Mouse (Mus musculus) embryonic facial prominence, embryonic 12.5 days (tissue): ENCODE data around the gene Arl5a. TPM values are rescaled to one million over a fixed set of nuclear protein-coding genes. Genes with fewer than 3 reads are reported as not detected.
A peak's percentile ranks its signal among the peaks of the same experiment; 100 is the strongest.

Experiments
- ATAC-seq: fragments of 200-750 bp; cut with Nextera tagmentation; 2 replicates; pipeline ENCODE4 v1.8.0; 2017; ENCODE audit not compliant: insufficient number of reproducible peaks, insufficient read depth, low FRiP score, low TSS enrichment
- H3K27ac ChIP-seq: fragments of 300-500 bp; sonication (generic); 2 replicates; pipeline ENCODE4 v1.5.1; 2016; ENCODE audit warnings: mild to moderate bottlenecking
- H3K27me3 ChIP-seq: fragments of 300-500 bp; sonication (generic); 2 replicates; pipeline ENCODE4 v1.6.1; 2016; ENCODE audit warnings: mild to moderate bottlenecking, moderate library complexity
- H3K36me3 ChIP-seq: fragments of 300-500 bp; sonication (generic); 2 replicates; pipeline ENCODE4 v1.6.1; 2016; ENCODE audit warnings: mild to moderate bottlenecking
- H3K4me1 ChIP-seq: fragments of 300-500 bp; sonication (generic); 2 replicates; pipeline ENCODE4 v1.6.1; 2016
- H3K4me2 ChIP-seq: fragments of 300-500 bp; sonication (generic); replicated peaks from 2 replicates; pipeline ENCODE4 v1.6.1; 2016; ENCODE audit warnings: mild to moderate bottlenecking, moderate library complexity
- H3K4me3 ChIP-seq: fragments of 300-500 bp; sonication (generic); 2 replicates; pipeline ENCODE4 v1.5.1; 2016; ENCODE audit warnings: mild to moderate bottlenecking
- H3K9ac ChIP-seq: fragments of 300-500 bp; sonication (generic); 2 replicates; pipeline ENCODE4 v1.6.1; 2016; ENCODE audit warnings: mild to moderate bottlenecking, moderate library complexity
- H3K9me3 ChIP-seq: fragments of 300-500 bp; sonication (generic); 2 replicates; pipeline ENCODE4 v1.6.1; 2016; ENCODE audit warnings: mild to moderate bottlenecking, moderate library complexity
- WGBS: fragments of 180-500 bp; shearing (Covaris S2); methylation state at CpG from one replicate; pipeline ENCODE4 v1.1.7; 2016; 5-methylcytosine and 5-hydroxymethylcytosine counted together
- polyA plus RNA-seq: library from polyadenylated mRNA; unstranded; fragments of >200 nt; fragmentation: Nextera tagmentation; extraction: Ambion mirVana; gene quantifications from 2 replicates; pipeline ENCODE4 v1.2.1, GENCODE M21; 2016

The Arl5a gene
- polyA plus RNA-seq, 1 experiment from 2014 or later: 65.5 TPM

DNA sequence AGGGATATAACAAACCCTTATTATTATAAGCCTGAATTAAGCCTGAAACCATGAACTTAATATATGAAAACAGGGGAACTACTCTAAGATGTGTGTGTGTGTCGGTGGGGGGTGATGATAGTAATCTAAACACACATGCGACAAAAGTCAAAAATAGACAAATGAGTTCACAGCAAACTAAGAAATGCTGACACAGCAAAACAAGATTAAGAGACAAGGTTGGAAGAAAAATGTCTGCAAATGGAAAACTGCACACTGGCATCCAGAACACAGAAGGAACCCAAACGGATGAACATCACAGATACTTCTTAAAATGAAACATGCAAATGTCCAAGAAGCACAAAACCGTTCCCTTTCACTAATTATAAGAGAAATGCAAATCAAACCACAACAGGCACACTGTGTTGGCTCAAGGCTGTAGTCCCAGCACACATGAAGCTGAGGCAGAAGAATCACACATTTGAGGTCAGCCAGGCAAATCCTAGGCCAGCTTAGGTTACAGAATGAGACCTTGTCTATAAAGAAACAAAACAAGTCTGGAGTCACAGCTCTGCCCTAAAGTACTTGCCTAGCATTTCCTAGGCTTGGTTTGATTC lies 15.8 kb upstream of the Arl5a start:
- Histone ChIP-seq H3K36me3 (no peaks in the 10 kb centered on the region), H3K9me3 (no peaks in the 10 kb centered on the region), H3K27me3 (no peaks in the 10 kb centered on the region), H3K4me2 (no peak overlapping the region), H3K4me1 (0 out of 2 replicates have a peak, but pooled peaks cover 3% of the 10 kb centered on the region), H3K9ac (no peak overlapping the region), H3K27ac (no peak overlapping the region), H3K4me3 (no peak overlapping the region)
- ATAC-seq: no peak
- WGBS: 90% methylated on average over 4 of the region's 4 CpGs

DNA sequence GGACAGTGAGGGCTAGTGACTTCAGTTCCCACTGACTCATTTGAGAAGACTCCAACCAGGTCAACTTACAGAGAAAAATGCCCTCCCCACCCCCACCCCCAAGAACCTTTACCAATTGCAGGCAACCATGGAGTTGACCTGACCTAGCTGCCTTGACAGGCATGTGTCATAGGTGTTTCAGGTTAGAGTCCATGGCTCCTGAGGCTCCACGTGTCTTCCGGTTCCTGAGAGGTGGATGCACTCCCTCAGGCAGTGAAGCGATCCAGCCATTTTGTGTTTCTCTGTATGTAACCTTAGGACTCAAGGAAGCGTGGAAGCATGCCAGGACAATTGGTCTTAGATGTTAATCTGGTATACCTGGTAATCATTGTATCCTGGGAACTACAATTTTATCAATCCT lies 13.7 kb upstream of the Arl5a start:
- no peak overlapping the region for H3K27ac ChIP-seq
- no peak overlapping the region for H3K4me3 ChIP-seq
- no peak for ATAC-seq
- no peaks in the 10 kb centered on the region for H3K27me3 ChIP-seq
- H3K4me1 ChIP-seq: 0 out of 2 replicates have a peak, but pooled peaks cover 3% of the 10 kb centered on the region
- no peaks in the 10 kb centered on the region for H3K9me3 ChIP-seq
- no peak overlapping the region for H3K4me2 ChIP-seq
- no peaks in the 10 kb centered on the region for H3K36me3 ChIP-seq
- 74% methylated on average over 4 of the region's 4 CpGs for WGBS
- H3K9ac ChIP-seq: no peak overlapping the region

DNA sequence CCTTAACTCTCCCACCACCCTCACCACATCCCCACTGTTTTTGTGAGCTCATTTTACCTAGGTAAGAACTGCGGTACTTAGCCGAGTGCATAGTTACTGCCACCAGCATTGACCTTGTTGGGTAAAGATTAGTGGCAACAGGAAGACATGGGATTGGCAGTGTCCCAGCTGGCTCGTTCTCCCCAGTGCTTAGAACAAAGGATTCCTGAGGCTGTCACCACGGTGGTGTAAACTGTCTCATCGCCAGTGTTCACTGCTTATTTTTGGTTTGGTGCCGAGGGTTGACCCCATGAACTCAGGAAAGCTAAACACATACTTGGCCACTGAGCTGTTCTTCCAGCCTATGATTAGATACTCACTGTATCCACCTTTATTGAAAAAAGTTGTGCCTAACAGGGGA lies 13.3 kb upstream of the Arl5a start:
- 58% methylated on average over 6 of the region's 6 CpGs for WGBS
- H3K27ac ChIP-seq: no peak overlapping the region
- no peak overlapping the region for H3K4me2 ChIP-seq
- no peak for ATAC-seq
- no peak overlapping the region for H3K4me3 ChIP-seq
- no peaks in the 10 kb centered on the region for H3K9me3 ChIP-seq
- H3K36me3 ChIP-seq: no peaks in the 10 kb centered on the region
- H3K4me1 ChIP-seq: 0 out of 2 replicates have a peak, but pooled peaks cover 3% of the 10 kb centered on the region
- H3K27me3 ChIP-seq: no peaks in the 10 kb centered on the region
- no peak overlapping the region for H3K9ac ChIP-seq

DNA sequence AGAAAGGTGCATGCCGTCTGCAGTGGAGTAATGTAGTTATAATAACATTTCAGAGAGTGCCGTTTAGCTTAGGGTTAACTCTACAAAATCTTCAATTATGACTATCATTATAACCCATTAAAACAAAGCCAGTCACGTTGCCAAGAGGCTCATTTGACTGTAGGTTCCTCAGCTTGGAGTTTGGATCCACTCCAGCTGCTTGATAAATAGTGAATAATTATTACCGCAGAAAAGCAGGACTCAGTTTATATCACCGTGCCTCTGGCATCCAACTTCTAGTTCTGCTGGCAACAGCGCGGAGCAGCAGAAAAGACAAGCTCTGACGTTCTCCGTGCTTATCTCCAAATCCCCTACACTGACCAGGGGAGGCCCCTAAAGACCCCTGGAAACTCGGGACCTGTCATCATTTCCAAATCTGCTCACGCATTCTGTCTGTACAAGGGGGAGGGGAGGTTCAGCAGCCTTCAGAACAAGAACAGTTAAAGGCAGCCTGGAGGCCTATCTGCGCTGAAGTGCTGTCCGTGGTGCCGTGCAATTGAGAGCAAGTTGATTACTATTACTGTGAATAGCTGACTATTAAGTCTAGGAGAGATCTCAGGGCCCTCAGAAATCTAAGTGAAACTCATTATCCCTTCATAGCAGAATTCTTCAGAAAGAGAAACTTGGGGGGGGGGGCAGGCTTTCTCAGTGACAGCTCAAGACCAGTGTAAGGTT lies 11.4 kb upstream of the Arl5a start:
- ATAC-seq: no peak
- no peak overlapping the region for H3K9ac ChIP-seq

DNA sequence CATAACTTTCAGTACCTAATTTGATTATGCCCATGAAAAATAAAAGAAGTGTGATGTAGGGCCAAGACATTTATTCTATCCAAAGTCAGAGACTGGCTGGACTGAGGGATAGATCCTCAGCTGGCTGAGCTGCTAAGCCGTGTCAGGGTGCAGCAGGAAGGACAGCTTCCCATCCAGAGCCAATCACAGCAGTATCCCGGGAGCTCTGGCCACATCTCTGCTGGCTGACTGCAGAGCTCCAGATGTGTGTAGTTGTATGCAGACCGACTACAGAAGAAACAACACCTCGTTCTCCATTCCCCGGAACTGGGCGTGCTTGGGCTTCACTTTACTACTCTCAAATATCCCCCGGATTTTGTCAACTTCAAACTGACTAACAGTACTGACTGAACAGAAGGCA lies 8.7 kb upstream of the Arl5a start:
- H3K4me2 ChIP-seq: no peak overlapping the region
- 28% methylated on average over 7 of the region's 7 CpGs for WGBS
- no peaks in the 10 kb centered on the region for H3K4me1 ChIP-seq
- H3K27ac ChIP-seq: no peak overlapping the region
- H3K36me3 ChIP-seq: no peaks in the 10 kb centered on the region
- H3K9ac ChIP-seq: no peak overlapping the region
- no peak for ATAC-seq
- H3K4me3 ChIP-seq: no peak overlapping the region
- no peaks in the 10 kb centered on the region for H3K27me3 ChIP-seq
- no peaks in the 10 kb centered on the region for H3K9me3 ChIP-seq

More for the DNA sequence above, 11.4 kb upstream of the Arl5a start:
- Histone ChIP-seq H3K27ac (no peak overlapping the region), H3K4me3 (no peak overlapping the region), H3K9me3 (no peaks in the 10 kb centered on the region), H3K4me2 (no peak overlapping the region), H3K36me3 (no peaks in the 10 kb centered on the region), H3K4me1 (no peaks in the 10 kb centered on the region), H3K27me3 (no peaks in the 10 kb centered on the region)
- 65% methylated on average over 14 of the region's 14 CpGs for WGBS

DNA sequence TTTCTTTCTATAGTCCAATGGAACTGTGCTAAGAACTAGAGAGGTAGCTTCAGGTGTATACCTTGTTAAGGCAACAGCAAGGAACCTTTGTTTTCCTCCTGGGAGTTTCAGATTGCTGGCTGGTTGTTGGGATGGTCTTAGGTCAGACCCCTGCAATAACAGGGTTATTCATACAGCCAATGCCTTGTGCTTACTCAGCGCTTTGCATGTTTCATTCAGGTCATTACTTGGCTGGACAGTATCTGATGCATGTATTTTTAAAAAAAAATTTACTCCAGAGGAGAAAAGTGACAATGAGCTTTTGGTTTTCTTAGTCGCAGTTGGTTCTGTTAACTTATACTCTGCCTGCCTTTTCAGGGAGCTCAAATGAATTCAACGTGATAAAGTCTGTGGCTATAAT lies 2.7 kb upstream of the Arl5a start:
- H3K4me3 ChIP-seq: no peak overlapping the region
- H3K36me3 ChIP-seq: no peaks in the 10 kb centered on the region
- no peak overlapping the region for H3K9ac ChIP-seq
- no peaks in the 10 kb centered on the region for H3K27me3 ChIP-seq
- 77% methylated on average over 3 of the region's 3 CpGs for WGBS
- no peaks in the 10 kb centered on the region for H3K9me3 ChIP-seq
- peaks cover 11% of the 10 kb centered on the region for H3K4me1 ChIP-seq
- H3K27ac ChIP-seq: no peak overlapping the region
- no peak for ATAC-seq
- no peak overlapping the region for H3K4me2 ChIP-seq

DNA sequence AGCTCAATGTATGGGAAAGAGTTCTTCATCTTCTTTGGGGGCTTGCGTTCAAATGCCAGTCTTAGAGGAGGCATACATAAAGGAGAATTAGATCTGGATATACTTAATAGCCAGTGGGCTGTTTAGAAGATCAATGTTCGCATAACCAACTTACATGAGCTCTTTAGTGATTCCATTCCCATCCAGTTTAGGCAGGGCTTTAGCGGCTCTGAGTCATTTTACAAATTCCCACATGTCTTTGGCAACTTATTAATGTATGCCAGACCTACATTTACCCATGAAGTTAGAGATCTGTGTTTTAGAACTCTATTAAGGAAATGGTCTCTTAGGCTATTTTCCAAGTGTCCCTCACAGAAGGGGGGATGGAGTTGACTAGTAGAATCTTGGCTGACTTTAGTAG lies 1.3 kb upstream of the Arl5a start:
- ATAC-seq: no peak
- peak overlapping the region; percentile 74; the same call in 1 of the 2 replicates for H3K4me2 ChIP-seq
- peaks cover 20% of the 10 kb centered on the region for H3K4me1 ChIP-seq
- no peak overlapping the region for H3K4me3 ChIP-seq
- H3K9ac ChIP-seq: no peak overlapping the region
- no peak overlapping the region for H3K27ac ChIP-seq
- H3K36me3 ChIP-seq: no peaks in the 10 kb centered on the region
- 78% methylated on average over 3 of the region's 3 CpGs for WGBS
- no peaks in the 10 kb centered on the region for H3K27me3 ChIP-seq
- no peaks in the 10 kb centered on the region for H3K9me3 ChIP-seq

DNA sequence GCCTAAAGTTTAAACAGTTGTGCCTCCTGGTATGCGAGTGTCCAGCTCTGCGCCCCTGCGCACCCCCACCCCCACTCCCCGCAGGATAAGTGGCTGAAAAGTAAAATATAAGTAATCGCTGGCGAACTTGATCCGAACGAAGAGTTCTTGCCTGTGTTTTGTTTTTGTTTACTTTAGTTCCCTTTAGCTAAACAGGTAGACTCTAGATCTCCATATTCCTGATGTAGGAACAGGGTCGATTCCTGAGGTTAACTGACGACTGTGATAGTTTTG lies 758 bp upstream of the Arl5a start:
- Histone ChIP-seq H3K4me1 (peaks cover 20% of the 10 kb centered on the region), H3K4me2 (peak overlapping the region; percentile 74), H3K27ac (peak overlapping the region; percentile 92), H3K4me3 (peak overlapping the region; percentile 95), H3K36me3 (no peaks in the 10 kb centered on the region), H3K9me3 (no peaks in the 10 kb centered on the region), H3K27me3 (no peaks in the 10 kb centered on the region), H3K9ac (peak overlapping the region; percentile 95; the same call in 1 of the 2 replicates)
- WGBS: 15% methylated on average over 10 of the region's 10 CpGs
- no peak for ATAC-seq

DNA sequence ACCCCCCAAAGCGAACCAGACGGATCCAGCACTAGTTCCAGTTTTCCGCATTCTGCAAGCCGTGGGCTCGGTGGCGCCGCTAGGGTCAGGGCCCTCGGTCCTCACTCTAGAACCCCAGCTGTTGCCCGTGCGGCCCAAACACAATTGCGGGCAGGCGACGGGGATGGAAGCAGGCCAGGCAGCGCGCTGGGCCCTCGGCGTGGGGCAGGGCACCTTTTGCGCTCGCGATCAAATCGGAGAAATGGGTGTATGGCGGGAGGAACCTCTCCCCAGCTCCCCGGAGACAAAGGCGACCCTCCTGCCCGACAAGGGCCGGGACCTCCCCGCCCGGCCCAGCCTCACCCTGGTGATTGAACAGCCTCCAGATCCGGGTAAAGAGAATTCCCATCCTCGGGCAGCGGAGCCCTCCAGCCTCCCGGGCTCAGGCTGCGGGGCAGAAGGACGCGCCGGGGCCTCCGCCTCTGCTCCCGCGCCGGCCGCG lies 413 bp downstream of the Arl5a start:
- peak; percentile 84 for ATAC-seq
- no peaks in the 10 kb centered on the region for H3K9me3 ChIP-seq
- peaks cover 20% of the 10 kb centered on the region for H3K4me1 ChIP-seq
- no peaks in the 10 kb centered on the region for H3K27me3 ChIP-seq
- peak overlapping the region; percentile 74 for H3K4me2 ChIP-seq
- peak overlapping the region; percentile 95 for H3K4me3 ChIP-seq
- under 1% methylated on average over 40 of the region's 42 CpGs for WGBS
- H3K27ac ChIP-seq: peak overlapping the region; percentile 92
- no peaks in the 10 kb centered on the region for H3K36me3 ChIP-seq
- H3K9ac ChIP-seq: peak overlapping the region; percentile 95

DNA sequence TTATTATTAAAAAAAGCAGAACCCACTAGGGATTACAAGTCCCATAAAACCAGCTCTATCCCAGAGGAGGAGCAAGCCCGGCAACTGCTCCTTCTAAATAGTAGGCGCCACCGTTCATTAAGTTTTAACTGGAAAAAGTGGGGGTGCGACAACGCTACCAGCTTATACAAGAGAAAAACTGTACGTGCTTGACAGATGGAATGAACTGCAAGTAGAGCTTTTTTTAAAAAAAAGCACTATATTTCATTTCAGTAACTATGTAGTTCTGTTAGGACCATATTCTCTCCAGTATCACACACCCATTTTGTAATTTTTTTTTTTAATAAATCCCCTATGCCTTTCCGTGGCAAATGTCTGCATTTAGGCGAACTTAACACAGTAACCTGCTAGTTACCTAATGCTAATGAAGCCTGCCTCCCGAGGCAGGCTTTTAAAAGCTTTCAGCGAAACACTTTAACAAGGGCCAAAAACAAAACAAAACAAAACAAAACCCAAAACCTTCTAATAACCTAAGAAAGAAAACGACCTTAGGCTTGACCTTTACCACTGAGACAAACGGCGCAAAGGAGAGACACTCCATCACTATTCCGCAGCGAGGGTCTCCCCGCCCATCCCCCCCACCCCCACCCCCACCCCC lies 972 bp downstream of the Arl5a start:
- Histone ChIP-seq H3K4me1 (peaks cover 20% of the 10 kb centered on the region), H3K9me3 (no peaks in the 10 kb centered on the region), H3K36me3 (no peaks in the 10 kb centered on the region), H3K4me3 (peak overlapping the region; percentile 95), H3K4me2 (peak overlapping the region; percentile 74), H3K27ac (no peak overlapping the region), H3K9ac (peak overlapping the region; percentile 95), H3K27me3 (no peaks in the 10 kb centered on the region)
- ATAC-seq: no peak
- 2% methylated on average over 16 of the region's 16 CpGs for WGBS

DNA sequence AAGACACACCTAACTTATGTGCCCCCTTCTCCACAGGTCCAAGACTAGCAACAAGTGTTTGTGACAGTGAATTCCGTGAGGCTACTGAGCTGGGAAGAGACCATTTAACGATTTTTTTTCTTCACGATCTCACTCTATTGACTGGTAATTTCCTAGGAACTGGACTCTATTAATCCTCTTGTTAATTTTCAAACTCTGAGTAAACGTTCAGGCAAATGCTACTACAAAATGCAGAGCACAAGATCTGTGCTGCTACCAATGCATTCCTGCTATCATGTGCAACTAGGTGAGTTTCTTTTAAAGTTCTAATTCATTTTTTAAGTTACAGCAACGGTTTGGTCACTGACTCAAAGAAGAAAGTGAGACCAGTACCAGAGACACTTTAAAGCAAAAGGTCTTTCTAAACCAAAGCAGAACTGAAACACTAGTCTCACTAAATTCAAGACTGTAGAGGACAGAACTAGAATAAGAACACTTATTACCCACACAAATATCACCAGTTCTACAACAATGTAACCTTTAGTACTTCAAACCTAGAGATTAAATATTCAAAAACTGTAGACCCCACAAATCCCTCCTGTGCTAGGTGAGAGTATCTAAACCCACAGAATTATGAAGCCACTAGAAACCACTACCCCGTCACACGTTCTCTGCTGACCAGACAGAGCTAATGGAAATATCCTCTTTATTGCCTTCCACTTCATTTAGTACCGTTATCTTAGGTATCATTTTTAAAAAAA lies 1.7 kb downstream of the Arl5a start:
- Histone ChIP-seq H3K27me3 (no peaks in the 10 kb centered on the region), H3K36me3 (no peaks in the 10 kb centered on the region), H3K9ac (peak overlapping the region; percentile 95), H3K4me1 (peaks cover 20% of the 10 kb centered on the region), H3K27ac (no peak overlapping the region), H3K4me2 (peak overlapping the region; percentile 74), H3K9me3 (no peaks in the 10 kb centered on the region), H3K4me3 (peak overlapping the region; percentile 95)
- ATAC-seq: no peak
- 57% methylated on average over 8 of the region's 8 CpGs for WGBS
